Mouse (Mus musculus): ENCODE data around the gene Cebpa.

- TF ChIP-seq MAX (IDR thresholded peaks at IDR 0.05; ENCODE audit: low read length) (no peak), POLR2A (IDR thresholded peaks at IDR 0.05; ENCODE audit: control insufficient read depth in 1 of 2, insufficient read depth in 1 of 2, low read depth in 1 of 2, low read length in 2 of 2, poor library complexity in 1 of 2) (no peak), MEF2A (IDR thresholded peaks at IDR 0.05; ENCODE audit: extremely low read depth, insufficient replicate concordance, low read depth, low read length, poor library complexity, severe bottlenecking) (no peak), EP300 (IDR thresholded peaks at IDR 0.05; ENCODE audit: low read depth in 1 of 2, low read length in 2 of 2) (no peak), CTCF (IDR thresholded peaks at IDR 0.05 in 2 of 3, conservative IDR thresholded peaks at IDR 0.05 in 1 of 3; ENCODE audit: control insufficient read depth in 1 of 3, insufficient read depth in 1 of 3, low read depth in 2 of 3, low read length in 3 of 3, poor library complexity in 1 of 3, severe bottlenecking in 1 of 3) (no peak), BHLHE40 (IDR thresholded peaks at IDR 0.05; ENCODE audit: borderline replicate concordance, low read depth, low read length) (no peak), NELFE (IDR thresholded peaks at IDR 0.05; ENCODE audit: low read depth, low read length) (no peak)
These were observed 5.1 kb downstream of the Cebpa start for GRCm38 (mm10) chr7:35124216-35124615.
